Mouse (Mus musculus): Measurements from ENCODE around the gene Smoc1. TPM values are rescaled to one million over a fixed set of nuclear protein-coding genes. Genes with fewer than 3 reads are reported as not detected.

Gene Smoc1
- polyA plus RNA-seq, 1 experiment: 0.01 TPM

- Histone ChIP-seq H3K36me3 (ENCODE audit: control insufficient read depth) (no peaks in the 10 kb centered on the region), H3K4me3 (replicated peaks) (no peak overlapping the region), H3K9me3 (ENCODE audit: control insufficient read depth, low read length) (no peaks in the 10 kb centered on the region), H3K4me1 (ENCODE audit: control insufficient read depth) (no peaks in the 10 kb centered on the region), H3K27me3 (ENCODE audit: control insufficient read depth) (no peaks in the 10 kb centered on the region)
- no peak for TF ChIP-seq GATA1 (IDR thresholded peaks at IDR 0.05; ENCODE audit: low read length)
- TF ChIP-seq TAL1 (IDR thresholded peaks at IDR 0.05; ENCODE audit: low read length): no peak
Measured at GRCm38 (mm10) chr12:81058561-81058960, 32.0 kb downstream of the Smoc1 start.

- no peaks in the 10 kb centered on the region for H3K4me1 ChIP-seq (ENCODE audit: control insufficient read depth)
- H3K27me3 ChIP-seq (ENCODE audit: control insufficient read depth): no peaks in the 10 kb centered on the region
- H3K9me3 ChIP-seq (ENCODE audit: control insufficient read depth, low read length): no peaks in the 10 kb centered on the region
- H3K36me3 ChIP-seq (ENCODE audit: control insufficient read depth): no peaks in the 10 kb centered on the region
- no peak overlapping the region for H3K4me3 ChIP-seq (replicated peaks)
- TF ChIP-seq GATA1 (IDR thresholded peaks at IDR 0.05; ENCODE audit: low read length): no peak
Measured at GRCm38 (mm10) chr12:81061831-81062361, 35.3 kb downstream of the Smoc1 start.

- no peak overlapping the region for H3K4me3 ChIP-seq (replicated peaks)
- no peaks in the 10 kb centered on the region for H3K36me3 ChIP-seq (ENCODE audit: control insufficient read depth)
- no peaks in the 10 kb centered on the region for H3K9me3 ChIP-seq (ENCODE audit: control insufficient read depth, low read length)
- H3K27me3 ChIP-seq (ENCODE audit: control insufficient read depth): no peaks in the 10 kb centered on the region
- TF ChIP-seq GATA1 (IDR thresholded peaks at IDR 0.05; ENCODE audit: low read length): no peak
- no peak for TF ChIP-seq TAL1 (IDR thresholded peaks at IDR 0.05; ENCODE audit: low read length)
- H3K4me1 ChIP-seq (ENCODE audit: control insufficient read depth): no peaks in the 10 kb centered on the region
Measured at GRCm38 (mm10) chr12:81063336-81063955, 36.8 kb downstream of the Smoc1 start.

- Histone ChIP-seq H3K36me3 (ENCODE audit: control insufficient read depth) (no peaks in the 10 kb centered on the region), H3K4me3 (replicated peaks) (no peak overlapping the region), H3K9me3 (ENCODE audit: control insufficient read depth, low read length) (peaks cover 7% of the 10 kb centered on the region), H3K4me1 (ENCODE audit: control insufficient read depth) (no peaks in the 10 kb centered on the region), H3K27me3 (ENCODE audit: control insufficient read depth) (no peaks in the 10 kb centered on the region)
- TF ChIP-seq GATA1 (IDR thresholded peaks at IDR 0.05; ENCODE audit: low read length) (no peak), TAL1 (IDR thresholded peaks at IDR 0.05; ENCODE audit: low read length) (no peak)
Measured at GRCm38 (mm10) chr12:81074139-81074538, 47.5 kb downstream of the Smoc1 start.

GRCm38 (mm10) chr12:81074941-81075340, 48.3 kb downstream of the Smoc1 start:
- TF ChIP-seq TAL1 (IDR thresholded peaks at IDR 0.05; ENCODE audit: low read length): no peak
- TF ChIP-seq GATA1 (IDR thresholded peaks at IDR 0.05; ENCODE audit: low read length): no peak
- H3K27me3 ChIP-seq (ENCODE audit: control insufficient read depth): no peaks in the 10 kb centered on the region
- peaks cover 13% of the 10 kb centered on the region for H3K9me3 ChIP-seq (ENCODE audit: control insufficient read depth, low read length)
- no peak overlapping the region for H3K4me3 ChIP-seq (replicated peaks)
- H3K4me1 ChIP-seq (ENCODE audit: control insufficient read depth): no peaks in the 10 kb centered on the region
- H3K36me3 ChIP-seq (ENCODE audit: control insufficient read depth): no peaks in the 10 kb centered on the region

- Histone ChIP-seq H3K4me3 (replicated peaks) (no peak overlapping the region), H3K9me3 (ENCODE audit: control insufficient read depth, low read length) (peaks cover 14% of the 10 kb centered on the region), H3K4me1 (ENCODE audit: control insufficient read depth) (no peaks in the 10 kb centered on the region), H3K36me3 (ENCODE audit: control insufficient read depth) (no peaks in the 10 kb centered on the region), H3K27me3 (ENCODE audit: control insufficient read depth) (no peaks in the 10 kb centered on the region)
- TF ChIP-seq TAL1 (IDR thresholded peaks at IDR 0.05; ENCODE audit: low read length) (no peak), GATA1 (IDR thresholded peaks at IDR 0.05; ENCODE audit: low read length) (no peak)
Measured at GRCm38 (mm10) chr12:81077953-81078646, 51.5 kb downstream of the Smoc1 start.

GRCm38 (mm10) chr12:81080345-81080744, 53.7 kb downstream of the Smoc1 start:
- Histone ChIP-seq H3K36me3 (ENCODE audit: control insufficient read depth) (no peaks in the 10 kb centered on the region), H3K9me3 (ENCODE audit: control insufficient read depth, low read length) (peaks cover 14% of the 10 kb centered on the region), H3K4me1 (ENCODE audit: control insufficient read depth) (no peaks in the 10 kb centered on the region), H3K4me3 (replicated peaks) (no peak overlapping the region), H3K27me3 (ENCODE audit: control insufficient read depth) (no peaks in the 10 kb centered on the region)
- TF ChIP-seq GATA1 (IDR thresholded peaks at IDR 0.05; ENCODE audit: low read length) (no peak), TAL1 (IDR thresholded peaks at IDR 0.05; ENCODE audit: low read length) (no peak)

- H3K4me3 ChIP-seq (replicated peaks): no peak overlapping the region
- no peaks in the 10 kb centered on the region for H3K36me3 ChIP-seq (ENCODE audit: control insufficient read depth)
- TF ChIP-seq GATA1 (IDR thresholded peaks at IDR 0.05; ENCODE audit: low read length) (no peak), TAL1 (IDR thresholded peaks at IDR 0.05; ENCODE audit: low read length) (no peak)
- no peaks in the 10 kb centered on the region for H3K4me1 ChIP-seq (ENCODE audit: control insufficient read depth)
- peaks cover 13% of the 10 kb centered on the region for H3K9me3 ChIP-seq (ENCODE audit: control insufficient read depth, low read length)
- H3K27me3 ChIP-seq (ENCODE audit: control insufficient read depth): no peaks in the 10 kb centered on the region
Measured at GRCm38 (mm10) chr12:81081031-81081430, 54.4 kb downstream of the Smoc1 start.

- peaks cover 12% of the 10 kb centered on the region for H3K9me3 ChIP-seq (ENCODE audit: control insufficient read depth, low read length)
- no peaks in the 10 kb centered on the region for H3K27me3 ChIP-seq (ENCODE audit: control insufficient read depth)
- H3K36me3 ChIP-seq (ENCODE audit: control insufficient read depth): no peaks in the 10 kb centered on the region
- no peak overlapping the region for H3K4me3 ChIP-seq (replicated peaks)
- TF ChIP-seq TAL1 (IDR thresholded peaks at IDR 0.05; ENCODE audit: low read length): no peak
- TF ChIP-seq GATA1 (IDR thresholded peaks at IDR 0.05; ENCODE audit: low read length): no peak
- H3K4me1 ChIP-seq (ENCODE audit: control insufficient read depth): no peaks in the 10 kb centered on the region
Measured at GRCm38 (mm10) chr12:81083146-81083545, 56.5 kb downstream of the Smoc1 start.
